Mouse (Mus musculus): ENCODE measurements at regions not wholly inside any gene's neighbourhood (a gene's known extent, or its start where the extent isn't known, plus 50 kb on each side); places are given as distances from the start of the nearest gene placed in this dataset.

- Histone ChIP-seq H3K27ac (no peak overlapping the region), H3K4me1 (replicated peaks) (no peaks in the 10 kb centered on the region), H3K4me3 (replicated peaks) (no peak overlapping the region), H3K9me3 (no peaks in the 10 kb centered on the region), H3K4me2 (no peak overlapping the region), H3K9ac (replicated peaks) (no peak overlapping the region), H3K36me3 (no peaks in the 10 kb centered on the region), H3K27me3 (no peaks in the 10 kb centered on the region)
- ATAC-seq (ENCODE audit: insufficient number of reproducible peaks, insufficient read depth, low FRiP score, low TSS enrichment, low read depth) = no peak
- 82% methylated on average over 2 of the region's 2 CpGs for WGBS
These were observed 605.9 kb downstream of the Kcnj2 start for GRCm38 (mm10) chr11:111671865-111672264.

- H3K4me3 ChIP-seq (replicated peaks) = no peak overlapping the region
- H3K9me3 ChIP-seq = no peaks in the 10 kb centered on the region
- no peaks in the 10 kb centered on the region for H3K4me1 ChIP-seq (replicated peaks)
- no peaks in the 10 kb centered on the region for H3K36me3 ChIP-seq
- WGBS = 78% methylated on average over 1 of the region's 1 CpGs
- no peak for ATAC-seq (ENCODE audit: insufficient number of reproducible peaks, insufficient read depth, low FRiP score, low TSS enrichment, low read depth)
- no peak overlapping the region for H3K27ac ChIP-seq
- no peak overlapping the region for H3K9ac ChIP-seq (replicated peaks)
- no peaks in the 10 kb centered on the region for H3K27me3 ChIP-seq
- no peak overlapping the region for H3K4me2 ChIP-seq
These were observed 609.7 kb downstream of the Kcnj2 start for GRCm38 (mm10) chr11:111675673-111676072.

- 92% methylated on average over 7 of the region's 7 CpGs for WGBS
- H3K36me3 ChIP-seq = no peaks in the 10 kb centered on the region
These were observed 616.4 kb downstream of the Kcnj2 start for GRCm38 (mm10) chr11:111682341-111682740.

GRCm38 (mm10) chr11:111683909-111684308, 617.9 kb downstream of the Kcnj2 start:
- no peak overlapping the region for H3K4me3 ChIP-seq (replicated peaks)
- ATAC-seq (ENCODE audit: insufficient number of reproducible peaks, insufficient read depth, low FRiP score, low TSS enrichment, low read depth) = no peak
- H3K27ac ChIP-seq = 0 out of 2 replicates have a peak overlapping the region, but pooled peaks have one; percentile 23
- no peaks in the 10 kb centered on the region for H3K9me3 ChIP-seq
- H3K9ac ChIP-seq (replicated peaks) = no peak overlapping the region
- H3K4me1 ChIP-seq (replicated peaks) = peaks cover 22% of the 10 kb centered on the region
- no peaks in the 10 kb centered on the region for H3K36me3 ChIP-seq
- no peak overlapping the region for H3K4me2 ChIP-seq
- H3K27me3 ChIP-seq = no peaks in the 10 kb centered on the region
- WGBS = 88% methylated on average over 4 of the region's 4 CpGs

More at GRCm38 (mm10) chr11:111682341-111682740, 616.4 kb downstream of the Kcnj2 start:
- Histone ChIP-seq H3K4me3 (replicated peaks) (no peak overlapping the region), H3K9ac (replicated peaks) (no peak overlapping the region), H3K9me3 (no peaks in the 10 kb centered on the region), H3K4me2 (no peak overlapping the region), H3K27ac (no peak overlapping the region), H3K27me3 (no peaks in the 10 kb centered on the region), H3K4me1 (replicated peaks) (peaks cover 8% of the 10 kb centered on the region; the same call in 1 of the 2 replicates)
- ATAC-seq (ENCODE audit: insufficient number of reproducible peaks, insufficient read depth, low FRiP score, low TSS enrichment, low read depth) = no peak

GRCm38 (mm10) chr11:111687769-111688168, 621.8 kb downstream of the Kcnj2 start:
- ATAC-seq (ENCODE audit: insufficient number of reproducible peaks, insufficient read depth, low FRiP score, low TSS enrichment, low read depth) = no peak
- Histone ChIP-seq H3K27me3 (no peaks in the 10 kb centered on the region), H3K9ac (replicated peaks) (no peak overlapping the region), H3K4me2 (no peak overlapping the region), H3K9me3 (no peaks in the 10 kb centered on the region), H3K4me1 (replicated peaks) (peaks cover 22% of the 10 kb centered on the region), H3K27ac (peak overlapping the region; percentile 60; the same call in 1 of the 2 replicates), H3K36me3 (no peaks in the 10 kb centered on the region), H3K4me3 (replicated peaks) (no peak overlapping the region)
- 37% methylated on average over 3 of the region's 3 CpGs for WGBS

GRCm38 (mm10) chr11:111688186-111688860, 622.4 kb downstream of the Kcnj2 start:
- peak overlapping the region; percentile 60; the same call in 1 of the 2 replicates for H3K27ac ChIP-seq
- WGBS = 69% methylated on average over 6 of the region's 6 CpGs
- H3K36me3 ChIP-seq = no peaks in the 10 kb centered on the region
- no peak for ATAC-seq (ENCODE audit: insufficient number of reproducible peaks, insufficient read depth, low FRiP score, low TSS enrichment, low read depth)
- H3K4me3 ChIP-seq (replicated peaks) = no peak overlapping the region
- no peaks in the 10 kb centered on the region for H3K27me3 ChIP-seq
- no peak overlapping the region for H3K4me2 ChIP-seq
- no peaks in the 10 kb centered on the region for H3K9me3 ChIP-seq
- no peak overlapping the region for H3K9ac ChIP-seq (replicated peaks)
- H3K4me1 ChIP-seq (replicated peaks) = peaks cover 22% of the 10 kb centered on the region

- H3K9me3 ChIP-seq = no peaks in the 10 kb centered on the region
- no peak overlapping the region for H3K4me3 ChIP-seq (replicated peaks)
- H3K27ac ChIP-seq = no peak overlapping the region
- no peak overlapping the region for H3K9ac ChIP-seq (replicated peaks)
- 81% methylated on average over 2 of the region's 2 CpGs for WGBS
- no peaks in the 10 kb centered on the region for H3K36me3 ChIP-seq
- no peaks in the 10 kb centered on the region for H3K27me3 ChIP-seq
- no peak for ATAC-seq (ENCODE audit: insufficient number of reproducible peaks, insufficient read depth, low FRiP score, low TSS enrichment, low read depth)
- H3K4me1 ChIP-seq (replicated peaks) = peaks cover 22% of the 10 kb centered on the region
- no peak overlapping the region for H3K4me2 ChIP-seq
These were observed 623.9 kb downstream of the Kcnj2 start for GRCm38 (mm10) chr11:111689899-111690298.

- H3K9me3 ChIP-seq = no peaks in the 10 kb centered on the region
- no peak for ATAC-seq (ENCODE audit: insufficient number of reproducible peaks, insufficient read depth, low FRiP score, low TSS enrichment, low read depth)
- H3K36me3 ChIP-seq = no peaks in the 10 kb centered on the region
- H3K4me3 ChIP-seq (replicated peaks) = no peak overlapping the region
- no peak overlapping the region for H3K9ac ChIP-seq (replicated peaks)
- peaks cover 17% of the 10 kb centered on the region for H3K4me1 ChIP-seq (replicated peaks)
- no peak overlapping the region for H3K4me2 ChIP-seq
- H3K27ac ChIP-seq = no peak overlapping the region
- WGBS = 84% methylated on average over 2 of the region's 2 CpGs
- H3K27me3 ChIP-seq = no peaks in the 10 kb centered on the region
These were observed 625.5 kb downstream of the Kcnj2 start for GRCm38 (mm10) chr11:111691512-111691911.

GRCm38 (mm10) chr11:111696668-111697067, 630.7 kb downstream of the Kcnj2 start:
- no peak for ATAC-seq (ENCODE audit: insufficient number of reproducible peaks, insufficient read depth, low FRiP score, low TSS enrichment, low read depth)
- Histone ChIP-seq H3K9ac (replicated peaks) (no peak overlapping the region), H3K36me3 (no peaks in the 10 kb centered on the region), H3K4me1 (replicated peaks) (no peaks in the 10 kb centered on the region), H3K27ac (no peak overlapping the region), H3K27me3 (no peaks in the 10 kb centered on the region), H3K9me3 (no peaks in the 10 kb centered on the region), H3K4me3 (replicated peaks) (no peak overlapping the region), H3K4me2 (no peak overlapping the region)
- WGBS = 82% methylated on average over 2 of the region's 2 CpGs

- no peak for ATAC-seq (ENCODE audit: insufficient number of reproducible peaks, insufficient read depth, low FRiP score, low TSS enrichment, low read depth)
- WGBS = 92% methylated on average over 3 of the region's 3 CpGs
- no peaks in the 10 kb centered on the region for H3K27me3 ChIP-seq
- H3K9ac ChIP-seq (replicated peaks) = no peak overlapping the region
- H3K4me3 ChIP-seq (replicated peaks) = no peak overlapping the region
- no peaks in the 10 kb centered on the region for H3K36me3 ChIP-seq
- no peak overlapping the region for H3K4me2 ChIP-seq
- H3K4me1 ChIP-seq (replicated peaks) = no peaks in the 10 kb centered on the region
- H3K9me3 ChIP-seq = no peaks in the 10 kb centered on the region
- H3K27ac ChIP-seq = no peak overlapping the region
These were observed 633.9 kb downstream of the Kcnj2 start for GRCm38 (mm10) chr11:111699862-111700261.

- Histone ChIP-seq H3K9me3 (no peaks in the 10 kb centered on the region), H3K4me2 (no peak overlapping the region), H3K4me3 (replicated peaks) (no peak overlapping the region), H3K27ac (no peak overlapping the region), H3K27me3 (no peaks in the 10 kb centered on the region), H3K36me3 (no peaks in the 10 kb centered on the region), H3K9ac (replicated peaks) (no peak overlapping the region), H3K4me1 (replicated peaks) (no peaks in the 10 kb centered on the region)
- 23% methylated on average over 4 of the region's 4 CpGs for WGBS
- no peak for ATAC-seq (ENCODE audit: insufficient number of reproducible peaks, insufficient read depth, low FRiP score, low TSS enrichment, low read depth)
These were observed 640.9 kb downstream of the Kcnj2 start for GRCm38 (mm10) chr11:111706882-111707281.

- Histone ChIP-seq H3K9ac (replicated peaks) (no peak overlapping the region), H3K4me3 (replicated peaks) (no peak overlapping the region), H3K4me2 (no peak overlapping the region), H3K27me3 (no peaks in the 10 kb centered on the region), H3K36me3 (no peaks in the 10 kb centered on the region), H3K27ac (no peak overlapping the region), H3K9me3 (no peaks in the 10 kb centered on the region), H3K4me1 (replicated peaks) (peaks cover 3% of the 10 kb centered on the region; the same call in 1 of the 2 replicates)
- no peak for ATAC-seq (ENCODE audit: insufficient number of reproducible peaks, insufficient read depth, low FRiP score, low TSS enrichment, low read depth)
- WGBS = 46% methylated on average over 5 of the region's 5 CpGs
These were observed 649.4 kb downstream of the Kcnj2 start for GRCm38 (mm10) chr11:111715401-111715800.

Data from limb, embryonic 12.5 days (tissue).